Mouse (Mus musculus) neutrophil, adult 5-6 weeks (primary cell): ENCODE measurements around the gene Smyd5. TPM values are rescaled to one million over a fixed set of nuclear protein-coding genes. Genes with fewer than 3 reads are reported as not detected.
"Not testable (repeated sequence)": the region's sequence is repeated elsewhere in the genome, so short reads cannot be mapped to it uniquely, and the experiment has no call there.

Experiments used
- ATAC-seq: fragments of 151-379, 151-347 bp; 2 replicates; pipeline ENCODE4 v1.8.0; 2017; ENCODE audit warnings: mild to moderate bottlenecking, moderate TSS enrichment; ENCODE audit not compliant: insufficient number of reproducible peaks, poor library complexity, low FRiP score, severe bottlenecking; ENCODE audit errors: extremely low read depth
- total RNA-seq: library from RNA; stranded (forward); fragments of 200-1000 nt; gene quantifications from 2 replicates; pipeline ENCODE4 v1.2.3, GENCODE M21; 2017

Smyd5 gene
- total RNA-seq, 1 experiment from 2014 or later: 22.2 TPM

GRCm38 (mm10) chr6:85444266-85444965 lies 12.6 kb downstream of the Smyd5 start:
- no peak for ATAC-seq

- ATAC-seq: no peak
These were observed 13.5 kb downstream of the Smyd5 start for GRCm38 (mm10) chr6:85445286-85445685.

GRCm38 (mm10) chr6:85447351-85447750 lies 15.6 kb downstream of the Smyd5 start:
- no peak for ATAC-seq

- ATAC-seq: not testable (repeated sequence)
These were observed 18.4 kb downstream of the Smyd5 start for GRCm38 (mm10) chr6:85450140-85450539.

GRCm38 (mm10) chr6:85450697-85451663 lies 19.2 kb downstream of the Smyd5 start, which contains the start of gene Cct7:
Gene Cct7, plus strand, starts transcription at chr6:85451514.
- peak; percentile 87 for ATAC-seq

GRCm38 (mm10) chr6:85451664-85452410 lies 20.0 kb downstream of the Smyd5 start, which contains the start of gene Pradc1:
Gene Pradc1, minus strand, starts transcription at chr6:85451970.
- peak; percentile 82 for ATAC-seq

GRCm38 (mm10) chr6:85452411-85452665 lies 20.5 kb downstream of the Smyd5 start:
- ATAC-seq: no peak

- no peak for ATAC-seq
These were observed 21.0 kb downstream of the Smyd5 start for GRCm38 (mm10) chr6:85452816-85453215.

- ATAC-seq: no peak
These were observed 27.8 kb downstream of the Smyd5 start for GRCm38 (mm10) chr6:85459621-85460020.

- no peak for ATAC-seq
These were observed 33.6 kb downstream of the Smyd5 start for GRCm38 (mm10) chr6:85465381-85465780.

GRCm38 (mm10) chr6:85469660-85470430 lies 38.1 kb downstream of the Smyd5 start:
- ATAC-seq: no peak

- no peak for ATAC-seq
These were observed 40.2 kb downstream of the Smyd5 start for GRCm38 (mm10) chr6:85471962-85472361.

GRCm38 (mm10) chr6:85472542-85472941 lies 40.8 kb downstream of the Smyd5 start:
- no peak for ATAC-seq

GRCm38 (mm10) chr6:85475581-85475980 lies 43.8 kb downstream of the Smyd5 start:
- no peak for ATAC-seq

- peak; percentile 23; the same call in 1 of the 2 replicates for ATAC-seq
These were observed 45.7 kb downstream of the Smyd5 start for GRCm38 (mm10) chr6:85477366-85477917.

- ATAC-seq: no peak
These were observed 46.6 kb downstream of the Smyd5 start for GRCm38 (mm10) chr6:85478416-85478815.

- ATAC-seq: no peak
These were observed 48.2 kb downstream of the Smyd5 start for GRCm38 (mm10) chr6:85479979-85480378.

GRCm38 (mm10) chr6:85480685-85481084 lies 48.9 kb downstream of the Smyd5 start:
- no peak for ATAC-seq
